Mouse (Mus musculus) kidney, adult 2 months (tissue): Measurements from ENCODE around the gene Hist1h2bk.

ENCODE experiments used
- CTCF ChIP-seq: fragments of 200-500 bp; conservative IDR thresholded peaks from 2 replicates; pipeline ENCODE4 v1.5.1; 2011; ENCODE audit warnings: low read depth, mild to moderate bottlenecking, control low read depth, low read length, moderate library complexity, mixed read lengths; ENCODE audit not compliant: insufficient read depth, insufficient read length
- POLR2A ChIP-seq: fragments of 200-500 bp; IDR thresholded peaks from one replicate; pipeline ENCODE4 v1.6.1; 2011; ENCODE audit warnings: low read depth, low read length, control low read depth

GRCm38 (mm10) chr13:21995331-21995914 is 40.2 kb upstream of the Hist1h2bk start:
- TF ChIP-seq POLR2A (no peak), CTCF (no peak)
